11 mouse cellular contexts compared by ENCODE assay signal in the genomic region with DNA sequence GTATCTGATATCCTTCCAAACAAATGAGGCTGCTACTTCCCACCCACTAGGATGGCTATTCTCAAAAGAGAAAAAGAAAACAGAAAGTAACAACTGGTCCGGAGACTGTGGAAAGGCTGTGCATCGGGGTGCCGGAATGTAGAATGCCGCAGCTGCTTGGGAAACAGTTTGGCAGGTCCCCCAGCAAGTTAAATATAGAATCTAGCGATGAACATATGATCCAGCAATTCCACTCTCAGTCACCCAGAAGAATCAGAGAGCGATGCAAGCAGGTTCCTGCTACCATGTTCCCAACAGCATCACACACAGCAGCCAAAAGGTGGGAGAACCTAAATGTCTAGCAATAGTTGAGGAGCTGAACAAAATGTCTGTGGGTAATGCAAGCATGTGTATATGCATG.
DNase-seq lines count a peak whose midpoint lies in the region; TF ChIP-seq lines count a peak whose summit lies in the region.
"Had no signal": no experiment of that assay in that cellular context is flagged by ENCODE, and none has a peak within 500 bp of the region (broad histone marks: within the 10 kb centered on the region; RNA-seq: fewer than 3 reads in every experiment).

No protein-coding gene starts in this region.

- H3K27ac ChIP-seq in CH12.LX (ENCODE audit: insufficient read depth, low read depth) = no peak overlapping the region
- H3K27ac ChIP-seq in embryonic fibroblast, embryonic 13.5 days (ENCODE audit: insufficient read depth, low read length) = peak overlapping the region; percentile 72; the same call in 1 of the 2 replicates
- H3K27ac ChIP-seq: midbrain, embryonic 13.5 days had no signal

- no peaks in the 10 kb centered on the region for H3K36me3 ChIP-seq in CH12.LX (replicated peaks in 1 of 2; ENCODE audit: control insufficient read depth in 1 of 2, insufficient read depth in 1 of 2, low read length in 1 of 2)
- H3K36me3 ChIP-seq: midbrain, embryonic 13.5 days had no signal

- H3K4me3 ChIP-seq in CH12.LX (replicated peaks in 1 of 3; ENCODE audit: low read depth in 2 of 3, low read length in 2 of 3, poor library complexity in 1 of 3) = no peak overlapping the region
- no peak overlapping the region for H3K4me3 ChIP-seq in embryonic fibroblast, embryonic 13.5 days (ENCODE audit: insufficient read depth, low read length)
- H3K4me3 ChIP-seq: midbrain, embryonic 13.5 days had no signal

- no peak for TF ChIP-seq CTCF in CH12.LX (conservative IDR thresholded peaks at IDR 0.05 in 1 of 2, IDR thresholded peaks at IDR 0.05 in 1 of 2; ENCODE audit: low read depth in 2 of 2, low read length in 2 of 2)
- no peak for TF ChIP-seq CTCF in embryonic fibroblast, embryonic 13.5 days (IDR thresholded peaks at IDR 0.05; ENCODE audit: borderline replicate concordance, insufficient read depth, low read length)

- TF ChIP-seq RAD21 in CH12.LX (IDR thresholded peaks at IDR 0.05; ENCODE audit: low read depth, low read length) = no peak

- peaks cover 0 to 19% of the 10 kb centered on the region in 2 experiments; a peak in 2 of 4 replicates for H3K4me1 ChIP-seq in CH12.LX (ENCODE audit: control insufficient read depth in 1 of 2, insufficient read depth in 2 of 2)
- peaks cover 6% of the 10 kb centered on the region; the same call in 1 of the 2 replicates for H3K4me1 ChIP-seq in embryonic fibroblast, embryonic 13.5 days (ENCODE audit: control insufficient read depth, insufficient read depth, low read length)

- no peaks in the 10 kb centered on the region for H3K79me2 ChIP-seq in CH12.LX (replicated peaks; ENCODE audit: control insufficient read depth, extremely low read depth, insufficient read depth, poor library complexity, severe bottlenecking)

- H3K4me2 ChIP-seq in CH12.LX (ENCODE audit: insufficient read depth, low read depth, poor library complexity, severe bottlenecking) = 0 out of 2 replicates have a peak overlapping the region, but pooled peaks have one; percentile 38
- H3K4me2 ChIP-seq: midbrain, embryonic 13.5 days had no signal

- no peaks in the 10 kb centered on the region for H3K9me3 ChIP-seq in CH12.LX (replicated peaks; ENCODE audit: low read length)
- H3K9me3 ChIP-seq: midbrain, embryonic 13.5 days had no signal

- no peak for TF ChIP-seq POLR2A in CH12.LX (IDR thresholded peaks at IDR 0.05; ENCODE audit: low read depth, low read length)
- TF ChIP-seq POLR2A in embryonic fibroblast, embryonic 13.5 days (IDR thresholded peaks at IDR 0.05; ENCODE audit: low read depth, low read length) = no peak

- no peak overlapping the region for H3K9ac ChIP-seq in CH12.LX (ENCODE audit: insufficient read depth, low read depth)
- H3K9ac ChIP-seq: midbrain, embryonic 13.5 days had no signal

- dilution Hi-C loops in CH12.LX (cut with MboI; ENCODE audit: extremely low pct_ligation_motif_present, extremely low pct_unique_long_range_greater_than_20kb, low sequenced_read_pairs) = no loop called here

- in situ Hi-C loops in CH12.LX (cut with MboI; ENCODE audit: low pct_ligation_motif_present, low pct_unique_long_range_greater_than_20kb, low sequenced_read_pairs) = loop anchor here (25.0 kb wide), 1 partner anchor 225 kb away; no protein-coding TSS in a partner anchor

- no peaks in the 10 kb centered on the region for H3K27me3 ChIP-seq in CH12.LX (replicated peaks)
- H3K27me3 ChIP-seq: midbrain, embryonic 13.5 days had no signal

- TF ChIP-seq EP300 in CH12.LX (IDR thresholded peaks at IDR 0.05; ENCODE audit: low read length) = no peak

- DNase-seq in layer of hippocampus, adult 11-12 months (ENCODE audit: low spot score) = peak; percentile 45
- DNase-seq in layer of hippocampus, postnatal 36 days = no peak
- no peak for DNase-seq in CH12.LX (ENCODE audit: extremely low read depth)
- DNase-seq in heart, postnatal 4 days = peak; percentile 42
- no peak for DNase-seq in embryo, embryonic 9.5 days (ENCODE audit: extremely low spot score)
- DNase-seq in gastrocnemius, postnatal 25 days = no peak
- DNase-seq in T-cell, adult 2 months (ENCODE audit: low spot score) = no peak
- DNase-seq: cerebellum, adult 11 months; lung, adult 18-20 months had no signal

TF ChIP-seq in CH12.LX, 34 proteins besides CTCF, POLR2A, EP300 and RAD21:
- no peak for TF ChIP-seq E2F4 (IDR thresholded peaks at IDR 0.05; ENCODE audit: insufficient replicate concordance, low read depth, low read length)
- no peak for TF ChIP-seq USF1 (IDR thresholded peaks at IDR 0.05; ENCODE audit: low read depth, low read length)
- no peak for TF ChIP-seq ZC3H11A (IDR thresholded peaks at IDR 0.05; ENCODE audit: low read depth, low read length)
- TF ChIP-seq MYC (IDR thresholded peaks at IDR 0.05; ENCODE audit: low read depth, low read length) = no peak
- TF ChIP-seq BHLHE40 (IDR thresholded peaks at IDR 0.05; ENCODE audit: low read depth, low read length) = no peak
- TF ChIP-seq JUN (IDR thresholded peaks at IDR 0.05; ENCODE audit: insufficient read depth, low read depth, low read length) = no peak
- no peak for TF ChIP-seq MEF2A (IDR thresholded peaks at IDR 0.05; ENCODE audit: borderline replicate concordance, low read depth, low read length)
- TF ChIP-seq MAX (IDR thresholded peaks at IDR 0.05; ENCODE audit: low read length) = no peak
- TF ChIP-seq MAZ (IDR thresholded peaks at IDR 0.05; ENCODE audit: low read depth, low read length) = no peak
- no peak for TF ChIP-seq IRF4 (IDR thresholded peaks at IDR 0.05; ENCODE audit: low read depth, low read length)
- no peak for TF ChIP-seq ZKSCAN1 (IDR thresholded peaks at IDR 0.05; ENCODE audit: borderline replicate concordance, low read depth, low read length)
- TF ChIP-seq MXI1 (IDR thresholded peaks at IDR 0.05; ENCODE audit: low read depth, low read length) = no peak
- TF ChIP-seq ZMIZ1 (IDR thresholded peaks at IDR 0.05; ENCODE audit: low read depth, low read length) = no peak
- TF ChIP-seq SMC3 (IDR thresholded peaks at IDR 0.05; ENCODE audit: low read depth, low read length) = no peak
- TF ChIP-seq HCFC1 (IDR thresholded peaks at IDR 0.05; ENCODE audit: low read depth, low read length) = no peak
- TF ChIP-seq CHD2 (IDR thresholded peaks at IDR 0.05; ENCODE audit: low read length) = no peak
- TF ChIP-seq SIN3A (IDR thresholded peaks at IDR 0.05; ENCODE audit: low read length) = no peak

Comparison
In these comparisons a context has a peak if more than half of its experiments do, and no peak if none do; other contexts are left out.
1. DNase-seq: peak in layer of hippocampus, adult 11-12 months (single experiment) and heart, postnatal 4 days (single experiment); none in layer of hippocampus, postnatal 36 days (0 of 2), CH12.LX (single experiment), embryo, embryonic 9.5 days (single experiment), gastrocnemius, postnatal 25 days (single experiment) and T-cell, adult 2 months (single experiment).